Mouse (Mus musculus): ENCODE measurements around the gene Gyg. TPM values are rescaled to one million over a fixed set of nuclear protein-coding genes. Genes with fewer than 3 reads are reported as not detected.

Gyg gene
- total RNA-seq, 1 experiment from 2014 or later: 50.7 TPM

Other genes starting within 250 kb of the Gyg start
- 4.2 to 5.5 TPM (median 5.0 TPM) in 3 replicates for gene Cp, start 198.3 kb downstream of the Gyg start, total RNA-seq (2017)
- gene Hps3, start 120.0 kb downstream of the Gyg start, total RNA-seq (2017): 122 to 144 TPM (median 129 TPM) in 3 replicates
- gene Hltf, start 97.5 kb downstream of the Gyg start, total RNA-seq (2017): 47.1 to 92.7 TPM (median 58.3 TPM) in 3 replicates
- gene Cpa3, start 86.9 kb upstream of the Gyg start, total RNA-seq (2017): 7.3 to 28.7 TPM (median 27.7 TPM) in 3 replicates
- gene Cpb1, start 120.4 kb upstream of the Gyg start, total RNA-seq (2017): not detected in 3 replicates
- gene Agtr1b, start 211.9 kb upstream of the Gyg start, total RNA-seq (2017): not detected in 3 replicates

Measured in monocyte, adult 5-6 weeks (primary cell).